Mouse (Mus musculus) embryo, embryonic 11.5 days (tissue): ENCODE results near the gene Bglap2.
"Not testable (repeated sequence)": the region's sequence is repeated elsewhere in the genome, so short reads cannot be mapped to it uniquely, and the experiment has no call there.

Experiments used
- DNase-seq: peaks from one replicate; pipeline ENCODE4 v3.0.0-alpha.2; 2012; ENCODE audit warnings: low read depth, low spot score

Bglap2 gene

DNA sequence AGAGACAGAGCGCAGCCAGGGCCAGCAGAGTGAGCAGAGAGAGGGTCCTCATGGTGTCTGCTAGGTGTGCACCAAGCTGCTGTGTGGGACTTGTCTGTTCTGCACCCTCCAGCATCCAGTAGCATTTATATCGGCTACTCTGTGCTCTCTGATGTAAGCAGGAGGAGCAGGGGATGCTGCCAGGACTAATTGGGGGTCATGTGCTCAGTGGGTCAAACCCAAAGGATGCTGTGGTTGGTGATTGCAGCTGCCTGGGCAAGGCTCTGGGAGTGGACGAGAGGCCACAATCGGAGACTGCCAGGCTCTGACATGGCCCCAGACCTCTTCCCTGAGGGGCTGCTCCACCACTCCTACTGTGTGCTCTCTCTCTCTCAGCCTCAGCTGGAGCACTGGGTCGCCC is at the start of gene Bglap2:
Gene Bglap2 (minus strand): TSS at position 101 of the 400 bp plus-strand sequence.
- not testable (repeated sequence) for DNase-seq

DNA sequence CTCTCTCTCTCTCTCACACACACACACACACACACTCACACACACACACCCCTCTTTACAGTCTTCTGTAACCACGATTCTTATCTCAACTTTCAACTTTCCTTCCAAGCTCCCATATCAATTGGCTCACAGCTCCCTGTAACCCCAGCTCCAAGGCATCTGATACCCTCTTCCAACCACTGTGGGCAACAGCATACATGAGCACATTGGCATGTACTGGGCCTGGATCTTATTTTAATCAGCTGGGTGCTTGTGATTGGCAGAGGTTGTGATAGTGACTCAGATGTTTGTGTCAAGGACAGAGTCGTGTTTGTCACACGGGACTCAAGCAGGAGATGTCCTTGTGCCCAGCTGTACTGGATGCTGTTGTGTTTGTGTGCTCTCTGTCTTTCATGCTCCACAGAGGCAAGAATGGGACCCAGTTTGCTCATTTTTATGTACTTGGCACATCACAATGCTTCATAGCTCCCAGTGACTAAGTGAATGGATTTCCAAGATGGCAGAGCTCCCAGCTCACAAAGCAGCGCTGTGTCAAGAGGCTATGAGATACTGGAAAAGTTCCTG is 48.9 kb upstream of the Bglap2 start:
- no peak for DNase-seq

DNA sequence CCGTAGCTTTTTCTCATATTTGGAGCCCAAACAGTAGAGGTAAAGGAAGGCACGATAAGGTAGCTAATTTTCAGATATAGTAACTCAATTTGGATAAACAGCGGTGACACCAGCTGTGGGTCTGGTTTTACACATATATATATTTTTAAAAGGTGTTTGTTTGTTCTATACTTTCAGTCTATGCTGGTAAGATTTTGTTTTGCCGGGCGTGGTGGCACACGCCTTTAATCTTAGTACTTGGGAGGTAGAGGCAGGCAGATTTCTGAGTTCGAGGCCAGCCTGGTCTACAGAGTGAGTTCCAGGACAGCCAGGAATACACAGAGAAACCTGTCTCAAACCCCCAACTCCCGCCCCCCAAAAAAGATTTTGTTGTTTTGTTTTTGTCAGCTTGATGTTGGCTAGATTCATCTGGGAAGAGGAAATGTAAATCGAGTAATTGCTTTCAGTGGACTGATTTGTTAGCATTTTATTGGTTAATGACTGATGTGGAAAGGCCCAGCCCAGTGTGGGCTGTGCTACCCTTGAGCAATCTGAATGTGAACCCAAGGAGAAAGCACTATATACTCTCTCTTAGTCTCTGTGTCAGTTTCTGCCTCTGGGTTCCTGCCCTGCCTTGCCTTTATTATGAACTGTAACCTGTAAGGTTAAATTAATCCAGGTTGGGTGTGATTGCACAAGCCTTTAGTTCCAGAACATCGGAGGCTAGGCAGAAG is 47.4 kb upstream of the Bglap2 start:
- no peak for DNase-seq

DNA sequence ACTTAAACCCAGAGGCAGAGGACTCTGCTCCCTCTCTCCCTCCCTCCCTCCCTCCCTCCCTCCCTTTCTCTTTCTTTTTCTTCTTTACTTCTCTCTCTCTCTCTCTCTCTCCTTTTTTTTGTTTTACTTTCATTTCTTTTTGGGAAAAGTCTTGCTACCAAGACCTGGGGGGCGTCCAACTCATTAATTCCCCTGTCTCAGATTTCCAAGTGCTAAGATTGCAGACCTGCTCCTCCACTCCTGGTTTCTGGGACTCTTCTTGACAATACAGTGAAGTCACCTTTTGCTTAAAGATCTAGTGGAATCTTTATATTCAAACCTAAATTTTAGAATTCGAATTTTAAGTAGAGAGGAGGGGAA is 46.8 kb upstream of the Bglap2 start:
- no peak for DNase-seq

DNA sequence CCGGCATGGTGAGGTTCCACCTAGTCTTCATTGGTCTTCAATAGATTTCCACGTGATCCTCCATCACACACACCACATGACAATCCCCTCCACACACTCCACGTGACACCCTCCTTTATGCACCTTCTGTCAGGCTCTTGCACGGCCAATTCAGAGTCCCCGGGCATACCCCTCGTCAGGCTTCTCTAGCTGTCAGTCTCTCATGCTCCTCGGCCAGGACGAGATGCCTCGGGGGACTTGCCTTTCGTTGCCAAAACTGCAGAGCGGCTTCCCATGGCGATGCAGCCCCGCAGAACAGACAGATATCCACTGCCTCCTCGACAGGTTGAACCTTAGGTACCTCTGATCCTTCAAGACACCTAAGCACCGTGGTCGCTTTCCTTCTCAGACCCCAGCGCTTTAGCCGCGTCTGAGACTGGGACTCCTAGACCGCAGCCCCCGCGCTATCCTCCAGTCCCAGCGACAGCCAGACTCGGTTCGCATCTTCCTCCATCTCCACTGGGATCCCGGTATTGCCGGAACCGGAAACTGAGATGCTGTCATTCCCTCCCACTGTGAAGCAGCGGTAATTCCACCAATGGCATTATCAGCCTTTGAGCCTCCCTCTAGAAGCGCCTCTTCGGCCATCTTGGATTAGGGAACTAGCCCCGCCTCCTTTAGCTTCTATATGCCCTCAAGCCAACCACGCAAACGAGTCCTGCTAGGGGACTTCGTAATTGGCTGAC is 46.3 kb upstream of the Bglap2 start, which contains the start of gene Slc25a44:
Gene Slc25a44 (minus strand): TSS at position 535 of the 725 bp plus-strand sequence.
- DNase-seq = peak; percentile 95

DNA sequence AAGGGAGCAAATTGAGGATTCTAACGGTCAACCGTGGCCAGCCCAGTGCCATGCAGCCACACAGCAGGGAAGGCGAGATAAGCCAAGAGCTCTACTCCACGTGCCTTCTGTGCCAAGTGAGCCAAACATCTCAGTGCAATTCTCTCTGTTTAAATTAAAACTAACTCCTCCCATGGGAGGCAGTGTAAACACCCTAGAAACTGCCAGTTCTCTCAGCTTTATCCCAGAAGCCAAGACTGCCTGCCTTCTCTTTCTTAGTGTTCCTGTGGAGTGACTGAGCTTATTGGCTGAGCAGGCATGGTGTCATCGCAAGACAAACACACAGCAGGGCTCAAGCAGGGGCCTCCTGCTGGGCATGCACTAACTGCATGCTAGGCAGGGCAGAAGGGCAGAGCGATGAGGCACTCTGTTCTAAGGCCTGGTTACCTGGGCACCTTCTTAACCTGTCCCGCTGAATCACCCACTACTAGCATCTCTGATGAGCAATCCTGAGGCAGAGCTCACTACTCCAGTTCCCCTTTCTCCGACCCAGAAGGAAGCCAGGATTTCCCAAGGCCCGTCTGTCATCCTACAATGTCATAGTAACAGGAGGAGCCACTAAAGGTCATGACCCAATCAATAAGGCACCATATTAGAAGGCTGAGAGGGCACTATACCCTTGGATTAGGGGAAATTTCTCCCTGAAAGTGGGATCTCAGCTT is 43.7 kb upstream of the Bglap2 start:
- DNase-seq = no peak

DNA sequence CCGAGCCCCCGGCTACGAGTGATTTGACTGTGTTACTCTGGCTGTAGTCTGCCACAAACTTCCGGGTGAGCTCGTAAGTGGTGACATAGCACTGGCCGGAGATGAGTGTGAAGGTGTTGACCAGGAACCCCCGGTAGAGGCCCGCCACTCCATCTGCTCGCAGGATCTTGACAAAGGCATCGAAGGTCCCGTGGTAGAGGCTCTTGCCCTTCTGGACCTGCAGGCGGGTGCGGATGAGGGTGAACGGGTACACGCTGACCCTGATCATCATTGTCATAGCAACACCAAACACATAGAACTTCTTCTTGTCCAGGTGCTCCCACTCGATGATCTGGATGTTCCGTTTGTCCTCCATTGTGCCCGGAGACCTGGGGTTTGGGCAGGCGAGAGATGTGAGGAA is 42.3 kb upstream of the Bglap2 start:
- no peak for DNase-seq

DNA sequence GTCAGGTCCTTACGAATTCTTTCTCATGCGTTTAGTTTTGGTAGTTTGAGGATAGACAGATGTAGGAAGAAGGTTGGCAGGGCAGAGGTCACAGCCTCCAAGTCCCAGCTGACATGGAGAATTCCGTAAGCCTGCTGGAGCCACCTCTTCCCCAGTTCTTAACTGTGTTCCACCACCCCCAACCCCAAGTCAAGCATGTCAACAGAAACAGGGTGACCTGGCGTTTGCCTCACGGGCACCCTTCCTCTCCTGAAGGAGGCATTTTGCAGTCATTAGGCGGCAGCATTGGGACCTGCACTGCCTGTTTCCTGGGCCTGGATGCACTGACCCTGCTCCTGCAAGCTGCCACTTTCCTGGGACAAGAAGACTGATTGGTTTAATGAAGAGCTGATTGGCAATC is 39.5 kb upstream of the Bglap2 start:
- no peak for DNase-seq

DNA sequence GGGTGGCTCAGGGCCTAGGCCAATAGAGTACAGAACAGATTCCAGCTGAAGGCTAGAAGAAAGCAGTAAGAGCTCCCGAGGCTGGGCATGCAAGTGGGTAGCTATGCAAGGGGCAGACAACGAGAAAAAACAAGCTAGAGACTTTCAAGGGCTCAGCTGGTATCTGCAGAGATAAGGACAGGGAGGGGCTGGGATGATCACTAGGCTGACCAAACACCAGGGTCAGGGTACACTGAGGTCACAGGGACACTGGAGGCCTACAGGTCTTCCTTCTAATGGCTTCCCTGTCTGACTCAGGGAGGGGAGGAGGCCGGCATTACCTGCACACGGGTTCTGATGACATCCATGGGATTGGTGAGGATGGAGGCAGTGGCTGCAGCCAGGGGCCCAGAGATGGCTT is 37.2 kb upstream of the Bglap2 start:
- DNase-seq = no peak

DNA sequence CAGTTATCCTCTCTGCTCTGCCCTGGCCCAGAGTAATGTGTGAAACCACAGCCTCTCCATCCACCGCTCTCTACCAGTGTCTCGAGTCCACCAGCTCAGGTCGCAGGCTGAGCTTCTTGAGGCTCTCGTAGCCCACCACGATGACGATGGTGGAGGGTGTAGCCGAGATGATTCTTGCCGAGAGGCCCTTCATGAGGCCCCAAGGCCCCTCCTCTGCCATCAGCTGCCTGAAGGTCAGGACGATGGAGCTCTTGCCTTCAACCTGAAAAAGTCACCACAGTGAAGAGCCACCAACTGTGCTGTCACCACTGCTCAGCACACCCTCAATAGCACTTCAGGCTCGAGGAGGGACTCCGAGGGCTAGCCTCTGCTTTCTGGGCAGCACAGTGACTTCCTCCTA is 34.1 kb upstream of the Bglap2 start:
- no peak for DNase-seq

DNA sequence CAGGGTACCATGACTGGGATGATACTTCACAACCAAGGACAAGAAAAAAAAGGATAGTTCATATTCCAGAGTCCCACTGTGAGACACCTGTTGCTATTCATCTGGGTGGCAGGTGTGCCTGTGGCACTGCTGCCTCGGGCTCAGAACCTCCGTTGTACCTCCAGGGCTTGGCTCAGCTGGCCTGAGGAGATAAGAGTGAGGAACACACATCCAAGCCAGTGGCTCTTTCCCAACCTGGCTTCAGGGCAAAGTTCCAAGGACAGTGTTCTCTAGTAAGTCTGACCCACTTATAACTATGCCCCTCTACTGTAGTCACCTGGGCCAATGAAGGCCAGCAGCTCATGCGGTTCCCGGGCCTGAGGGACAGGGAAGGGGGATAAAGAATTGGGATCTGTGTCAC is 33.2 kb upstream of the Bglap2 start:
- no peak for DNase-seq

DNA sequence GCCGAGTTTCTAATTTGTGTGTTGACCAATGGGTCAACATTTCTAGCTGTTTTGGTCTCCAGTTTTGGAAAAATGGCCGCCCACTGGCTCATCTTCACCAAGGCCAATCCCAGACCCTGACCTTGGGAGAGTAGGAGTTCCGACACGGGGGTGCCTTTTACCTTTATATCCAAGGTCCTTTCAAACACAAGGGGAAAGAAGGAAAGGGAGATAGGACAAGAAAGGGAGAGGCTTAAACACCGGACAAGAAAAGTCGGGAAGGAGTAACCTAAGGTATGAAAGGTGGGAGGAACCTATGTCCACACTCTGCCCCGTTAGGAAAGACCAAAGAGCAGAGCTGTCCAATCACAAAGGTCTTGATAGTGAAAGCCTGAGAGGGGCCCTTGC is 32.1 kb upstream of the Bglap2 start:
- no peak for DNase-seq

DNA sequence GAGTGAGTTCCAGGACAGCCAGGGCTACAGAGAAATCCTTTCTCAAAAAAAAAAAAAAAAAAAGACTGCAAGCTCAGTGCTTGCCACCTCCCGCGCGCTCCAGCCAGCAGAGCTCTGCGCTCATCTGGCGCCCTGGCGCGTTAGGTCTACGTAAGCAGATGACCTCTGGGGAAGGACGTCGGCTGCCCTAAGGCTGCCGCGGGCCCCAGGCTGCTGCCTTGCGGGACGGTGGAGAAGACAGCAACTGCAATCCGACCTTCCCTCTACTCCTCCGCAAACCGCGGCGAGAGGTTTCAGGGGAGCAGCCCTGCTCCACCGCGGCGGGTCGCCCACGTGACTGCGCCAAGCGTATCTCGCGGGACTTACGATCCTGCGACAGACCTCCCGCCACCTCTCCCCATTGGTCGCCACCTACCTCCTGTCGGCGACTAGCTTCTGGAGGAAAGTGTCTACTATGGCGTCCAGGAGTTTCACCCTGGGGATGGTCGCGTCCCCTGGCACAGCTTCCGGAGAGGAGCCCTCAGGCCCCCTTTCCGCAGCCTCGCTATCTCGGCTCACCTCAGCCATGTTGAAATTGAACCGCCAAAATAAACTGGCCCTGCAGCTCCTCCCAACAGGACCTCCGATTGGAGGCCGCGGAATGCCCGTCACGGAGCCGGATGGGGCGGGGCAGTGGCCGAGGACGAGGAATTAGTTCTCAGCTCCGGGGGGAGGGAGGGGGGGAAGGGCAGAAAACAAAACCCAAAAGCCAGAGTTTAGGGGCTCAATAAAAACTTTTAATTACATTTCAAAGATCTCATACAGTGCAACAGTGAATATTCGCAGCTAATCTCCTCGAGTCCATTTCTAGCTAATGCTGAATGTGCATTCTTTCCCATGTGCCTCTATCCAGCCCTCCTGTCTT is 31.5 kb upstream of the Bglap2 start, which contains the start of gene Pmf1:
Gene Pmf1 (minus strand): TSS at position 591 of the 904 bp plus-strand sequence.
- peak; percentile 87 for DNase-seq

DNA sequence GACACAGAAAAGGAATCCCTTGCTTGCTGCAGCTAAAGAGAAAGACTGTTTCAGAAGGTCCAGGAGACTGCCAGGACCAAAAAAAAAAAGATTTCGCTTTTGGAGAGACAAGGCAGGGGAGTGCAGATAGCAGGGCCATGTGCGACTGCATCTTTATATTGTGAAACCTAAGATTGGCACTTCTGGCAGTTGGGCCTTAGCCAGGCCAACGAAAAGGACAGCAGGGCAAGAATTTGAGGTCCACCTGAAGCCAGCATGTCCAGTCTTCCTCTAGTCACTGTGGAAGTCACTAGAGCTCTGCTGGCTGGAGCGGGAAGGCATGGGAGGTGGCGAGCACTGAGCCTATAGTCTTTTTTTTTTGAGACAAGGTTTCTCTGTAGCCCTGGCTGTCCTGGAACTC is 30.5 kb upstream of the Bglap2 start:
- no peak for DNase-seq

DNA sequence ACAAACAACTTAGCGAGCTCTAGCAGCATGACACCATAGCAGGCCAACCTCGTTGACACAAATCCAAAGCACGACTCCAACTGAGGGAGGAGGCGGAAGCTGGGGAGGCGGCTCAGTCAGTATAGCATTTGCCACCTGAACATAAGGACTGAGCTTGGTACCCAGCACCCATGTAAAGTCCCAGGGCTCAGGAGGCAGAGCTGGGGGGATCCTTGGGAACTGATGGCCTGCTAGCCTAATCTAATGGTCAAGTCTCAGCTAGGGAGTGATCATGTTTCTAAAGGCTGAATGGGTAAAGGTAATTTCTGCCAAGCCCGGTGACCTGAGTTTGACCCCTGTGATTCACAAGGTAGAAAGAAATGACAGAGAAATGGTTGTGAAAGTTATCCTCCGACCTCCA is 29.0 kb upstream of the Bglap2 start:
- DNase-seq = no peak

DNA sequence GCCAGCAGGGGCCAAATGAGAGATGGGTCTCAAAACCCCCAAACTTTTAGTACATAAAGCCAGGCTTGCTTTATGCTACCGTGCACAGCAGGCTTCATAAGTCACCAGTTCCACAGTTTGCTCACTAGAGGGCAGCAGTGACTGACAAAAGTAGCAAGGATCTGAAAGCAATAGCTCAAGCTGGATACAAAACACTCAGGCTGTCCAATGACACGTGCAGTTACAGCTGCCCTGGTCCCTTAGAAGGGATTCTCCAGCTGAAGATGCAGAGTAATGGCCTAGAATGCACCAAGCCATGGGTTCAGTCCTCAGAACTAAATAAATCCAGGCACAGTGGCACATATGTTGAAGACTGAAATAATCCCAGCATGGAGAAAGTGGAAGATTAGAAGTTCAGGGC is 28.6 kb upstream of the Bglap2 start:
- peak; percentile 77 for DNase-seq

DNA sequence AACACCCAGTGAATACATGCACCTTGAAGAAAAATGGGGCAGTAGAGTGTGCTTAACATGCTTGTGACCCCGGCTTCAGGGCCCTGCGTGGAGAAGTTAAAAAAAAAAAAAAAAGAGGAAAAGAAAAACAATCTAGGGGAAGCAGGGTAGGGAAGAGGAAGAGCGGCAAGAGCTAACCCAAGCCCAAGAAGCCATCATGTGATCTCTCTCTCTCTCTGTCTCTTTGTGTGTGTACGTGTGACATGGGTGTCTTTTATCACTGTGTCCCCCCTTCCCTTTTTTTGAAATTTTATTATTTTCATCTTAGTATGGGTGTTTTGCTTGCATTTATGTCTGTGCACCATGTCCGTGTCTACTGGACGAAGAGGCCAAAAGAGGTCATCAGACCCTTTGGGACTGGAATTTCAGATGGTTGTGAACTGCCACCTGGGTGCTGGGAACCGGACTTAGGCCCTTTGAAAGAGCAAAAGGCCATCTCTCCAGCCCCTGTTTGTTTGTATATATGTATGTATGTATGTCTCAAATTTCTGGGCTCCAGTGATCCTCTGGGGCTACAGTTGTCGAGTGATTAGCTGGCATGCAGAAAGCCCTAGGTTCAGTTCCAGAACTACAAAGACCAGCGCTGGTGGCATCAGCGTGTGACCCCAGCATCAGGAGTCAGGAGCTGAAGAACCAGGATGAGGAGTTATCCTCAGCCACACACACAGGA is 25.2 kb upstream of the Bglap2 start:
- DNase-seq = no peak

DNA sequence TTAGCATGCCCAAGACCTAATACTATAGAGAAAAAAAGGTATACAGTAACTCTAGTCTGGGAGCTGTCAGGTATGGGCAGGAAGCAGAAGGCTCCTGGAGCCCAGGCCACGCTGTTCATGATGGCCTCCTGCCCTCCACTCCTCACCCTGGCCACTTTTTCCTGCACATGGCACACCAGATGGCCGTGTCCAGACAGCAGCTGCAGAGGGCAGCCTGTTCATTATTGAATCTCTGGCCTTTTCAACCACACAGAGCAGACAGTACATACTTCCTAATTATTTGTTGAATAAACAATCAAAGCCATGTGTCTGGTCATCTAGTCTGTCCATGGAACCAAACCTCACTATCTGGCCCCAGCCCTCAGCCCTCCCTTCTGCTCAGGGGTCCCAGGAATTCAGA is 20.2 kb upstream of the Bglap2 start:
- DNase-seq = no peak

DNA sequence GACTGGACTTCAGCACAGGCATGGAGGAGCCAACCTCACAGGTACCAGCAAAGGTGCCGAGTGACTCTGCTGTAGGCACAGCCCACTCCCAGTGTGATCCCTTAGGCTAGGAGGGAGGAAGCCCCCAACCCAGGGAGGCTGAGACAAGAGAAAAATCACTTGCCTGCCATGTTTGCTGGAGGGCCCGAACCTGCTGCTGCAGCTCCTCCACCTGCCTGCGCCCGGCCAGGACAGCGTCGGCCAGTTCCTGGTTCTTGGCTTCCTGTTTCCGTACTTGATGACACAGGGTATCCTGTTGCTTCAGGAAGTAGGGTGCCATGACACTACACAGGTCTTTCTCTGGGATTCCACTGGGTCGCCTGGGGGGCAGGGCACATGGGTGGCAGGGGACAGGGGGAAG is 17.2 kb upstream of the Bglap2 start:
- no peak for DNase-seq

DNA sequence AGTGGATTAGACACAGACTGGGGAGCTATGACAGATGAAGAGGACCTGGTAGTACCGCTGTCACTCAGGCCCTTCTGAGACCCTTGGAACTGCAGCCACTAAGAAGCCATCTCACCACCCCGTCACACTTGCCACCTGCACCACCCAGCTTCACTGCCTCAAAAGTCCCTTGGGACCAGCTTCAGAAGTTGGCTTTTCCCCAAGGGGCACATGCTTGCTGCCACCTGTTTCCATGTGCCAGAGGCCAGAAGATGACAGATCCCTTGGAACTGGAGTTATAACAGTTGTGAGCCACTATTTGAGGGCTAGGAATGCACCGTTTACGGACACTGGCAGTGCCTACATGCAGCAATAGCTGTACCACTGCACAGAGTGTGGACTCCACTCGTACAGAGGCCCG is 16.8 kb upstream of the Bglap2 start:
- DNase-seq = no peak
